Mouse (Mus musculus): ENCODE measurements around the gene Slc2a6. TPM values are rescaled to one million over a fixed set of nuclear protein-coding genes. Genes with fewer than 3 reads are reported as not detected.

Gene Slc2a6
- polyA plus RNA-seq, 1 experiment, result 0.02 TPM

DNA sequence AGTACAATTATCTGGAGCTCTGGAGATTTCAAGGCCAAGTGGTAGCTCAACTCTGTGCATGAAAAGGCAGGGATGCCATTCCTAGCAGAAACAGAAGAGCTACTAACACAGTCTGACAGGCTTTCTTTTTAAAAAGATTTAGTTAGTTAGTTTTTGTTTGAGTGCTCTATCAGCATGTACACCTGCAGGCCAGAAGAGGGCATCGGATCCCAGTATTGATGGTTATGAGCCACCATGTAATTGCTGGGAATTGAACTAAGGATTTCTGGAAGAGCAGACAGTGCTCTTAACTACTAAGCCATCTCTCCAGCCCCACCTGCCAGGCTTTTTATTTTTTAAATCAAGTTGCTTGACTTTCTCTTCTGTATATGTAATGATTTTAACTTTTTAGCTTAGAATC, 30.3 kb downstream of the Slc2a6 start:
- Histone ChIP-seq H3K9me3 (ENCODE audit: control insufficient read depth, low read length) (no peaks in the 10 kb centered on the region), H3K4me3 (replicated peaks) (no peak overlapping the region), H3K4me1 (ENCODE audit: control insufficient read depth) (peaks cover 9% of the 10 kb centered on the region), H3K27me3 (ENCODE audit: control insufficient read depth) (peaks cover 2% of the 10 kb centered on the region; the same call in 1 of the 2 replicates), H3K36me3 (ENCODE audit: control insufficient read depth) (no peaks in the 10 kb centered on the region)
- TF ChIP-seq GATA1 (IDR thresholded peaks at IDR 0.05; ENCODE audit: low read length), result no peak
- no peak for TF ChIP-seq TAL1 (IDR thresholded peaks at IDR 0.05; ENCODE audit: low read length)

GRCm38 (mm10) chr2:26993936-26994335, 33.9 kb downstream of the Slc2a6 start:
- H3K4me3 ChIP-seq (replicated peaks), result no peak overlapping the region
- H3K9me3 ChIP-seq (ENCODE audit: control insufficient read depth, low read length), result no peaks in the 10 kb centered on the region
- H3K4me1 ChIP-seq (ENCODE audit: control insufficient read depth), result peaks cover 9% of the 10 kb centered on the region
- TF ChIP-seq TAL1 (IDR thresholded peaks at IDR 0.05; ENCODE audit: low read length), result no peak
- TF ChIP-seq GATA1 (IDR thresholded peaks at IDR 0.05; ENCODE audit: low read length), result no peak
- peaks cover 2% of the 10 kb centered on the region; the same call in 1 of the 2 replicates for H3K27me3 ChIP-seq (ENCODE audit: control insufficient read depth)
- H3K36me3 ChIP-seq (ENCODE audit: control insufficient read depth), result no peaks in the 10 kb centered on the region

DNA sequence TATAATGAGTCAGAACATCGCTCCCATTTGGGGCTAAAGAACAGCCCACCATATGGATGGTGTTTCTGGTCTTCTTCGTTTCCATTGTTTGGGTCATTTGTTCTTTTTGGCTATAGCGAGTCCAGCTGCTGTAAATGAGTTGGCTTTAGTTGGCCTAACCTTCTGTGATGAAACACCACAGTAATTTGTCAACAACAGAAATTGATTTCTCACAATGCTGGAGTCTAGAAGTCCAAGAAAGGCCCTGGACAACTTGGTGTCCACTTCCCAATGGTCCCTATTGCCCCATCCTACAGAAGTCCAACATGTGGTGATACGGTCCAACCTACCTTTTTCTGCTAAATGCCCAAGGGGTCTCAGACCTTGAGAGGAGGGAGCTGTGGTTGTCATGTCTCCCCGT, 43.2 kb downstream of the Slc2a6 start:
- TF ChIP-seq GATA1 (IDR thresholded peaks at IDR 0.05; ENCODE audit: low read length) (no peak), TAL1 (IDR thresholded peaks at IDR 0.05; ENCODE audit: low read length) (no peak)

DNA sequence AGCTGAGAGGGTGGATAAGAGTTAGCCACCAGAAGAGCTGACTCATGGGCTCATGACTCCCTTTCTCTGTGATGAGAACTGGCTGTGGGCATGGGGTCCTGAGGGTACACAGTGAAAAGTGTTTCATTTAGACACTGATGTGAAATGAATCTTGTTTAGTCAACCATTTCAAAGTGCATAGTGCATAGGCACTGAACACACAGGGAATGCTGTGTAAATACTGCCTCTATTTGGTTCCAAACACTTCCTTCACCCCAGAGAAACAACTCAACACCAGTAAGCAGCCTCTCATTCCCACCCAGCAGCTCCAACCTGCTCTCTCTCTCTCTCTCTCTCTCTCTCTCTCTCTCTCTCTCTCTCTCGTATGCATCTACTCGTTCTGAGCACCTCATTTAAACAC, 43.6 kb downstream of the Slc2a6 start:
- Histone ChIP-seq H3K36me3 (ENCODE audit: control insufficient read depth) (no peaks in the 10 kb centered on the region), H3K9me3 (ENCODE audit: control insufficient read depth, low read length) (no peaks in the 10 kb centered on the region), H3K27me3 (ENCODE audit: control insufficient read depth) (peaks cover 2% of the 10 kb centered on the region; the same call in 1 of the 2 replicates), H3K4me3 (replicated peaks) (no peak overlapping the region), H3K4me1 (ENCODE audit: control insufficient read depth) (no peaks in the 10 kb centered on the region)
- TF ChIP-seq GATA1 (IDR thresholded peaks at IDR 0.05; ENCODE audit: low read length) (no peak), TAL1 (IDR thresholded peaks at IDR 0.05; ENCODE audit: low read length) (no peak)

More for the DNA sequence above, 43.2 kb downstream of the Slc2a6 start:
- Histone ChIP-seq H3K36me3 (ENCODE audit: control insufficient read depth) (no peaks in the 10 kb centered on the region), H3K27me3 (ENCODE audit: control insufficient read depth) (peaks cover 2% of the 10 kb centered on the region; the same call in 1 of the 2 replicates), H3K9me3 (ENCODE audit: control insufficient read depth, low read length) (no peaks in the 10 kb centered on the region), H3K4me3 (replicated peaks) (no peak overlapping the region), H3K4me1 (ENCODE audit: control insufficient read depth) (no peaks in the 10 kb centered on the region)

GRCm38 (mm10) chr2:26980361-26980760, 47.4 kb downstream of the Slc2a6 start:
- Histone ChIP-seq H3K27me3 (ENCODE audit: control insufficient read depth) (peaks cover 2% of the 10 kb centered on the region; the same call in 1 of the 2 replicates), H3K9me3 (ENCODE audit: control insufficient read depth, low read length) (no peaks in the 10 kb centered on the region), H3K4me3 (replicated peaks) (no peak overlapping the region), H3K36me3 (ENCODE audit: control insufficient read depth) (no peaks in the 10 kb centered on the region), H3K4me1 (ENCODE audit: control insufficient read depth) (no peaks in the 10 kb centered on the region)
- TF ChIP-seq TAL1 (IDR thresholded peaks at IDR 0.05; ENCODE audit: low read length) (no peak), GATA1 (IDR thresholded peaks at IDR 0.05; ENCODE audit: low read length) (no peak)

DNA sequence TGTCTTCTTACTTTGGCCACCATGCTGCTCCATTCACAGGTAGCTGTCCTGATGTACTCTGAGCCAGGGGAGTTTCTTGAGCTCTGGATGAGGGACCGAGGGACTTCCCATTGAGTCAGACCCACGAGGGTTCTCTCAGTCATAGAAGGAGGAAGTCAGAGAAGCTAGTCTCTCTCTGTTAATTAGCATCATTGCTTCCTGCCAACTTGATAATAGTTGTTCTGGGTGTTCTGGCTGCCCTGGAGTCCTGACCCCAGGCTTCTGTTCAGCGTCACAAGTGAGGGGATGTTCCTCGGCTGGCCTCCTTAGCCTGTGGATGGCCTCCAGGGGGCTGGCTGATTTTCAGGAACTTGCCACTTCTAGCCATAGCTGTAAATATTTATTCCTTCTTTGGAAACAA, 53.8 kb downstream of the Slc2a6 start:
- Histone ChIP-seq H3K4me1 (ENCODE audit: control insufficient read depth) (no peaks in the 10 kb centered on the region), H3K36me3 (ENCODE audit: control insufficient read depth) (no peaks in the 10 kb centered on the region), H3K9me3 (ENCODE audit: control insufficient read depth, low read length) (no peaks in the 10 kb centered on the region), H3K27me3 (ENCODE audit: control insufficient read depth) (peaks cover 7% of the 10 kb centered on the region; the same call in 1 of the 2 replicates), H3K4me3 (replicated peaks) (no peak overlapping the region)
- no peak for TF ChIP-seq TAL1 (IDR thresholded peaks at IDR 0.05; ENCODE audit: low read length)
- TF ChIP-seq GATA1 (IDR thresholded peaks at IDR 0.05; ENCODE audit: low read length), result no peak

GRCm38 (mm10) chr2:26973116-26973515, 54.7 kb downstream of the Slc2a6 start, which contains the start of gene Adamts13:
Adamts13 (plus strand) TSS chr2:26973416.
- no peaks in the 10 kb centered on the region for H3K36me3 ChIP-seq (ENCODE audit: control insufficient read depth)
- peaks cover 7% of the 10 kb centered on the region; the same call in 1 of the 2 replicates for H3K27me3 ChIP-seq (ENCODE audit: control insufficient read depth)
- no peaks in the 10 kb centered on the region for H3K9me3 ChIP-seq (ENCODE audit: control insufficient read depth, low read length)
- no peaks in the 10 kb centered on the region for H3K4me1 ChIP-seq (ENCODE audit: control insufficient read depth)
- TF ChIP-seq TAL1 (IDR thresholded peaks at IDR 0.05; ENCODE audit: low read length) (no peak), GATA1 (IDR thresholded peaks at IDR 0.05; ENCODE audit: low read length) (no peak)
- no peak within 1 kb of the TSS for H3K4me3 ChIP-seq (replicated peaks)

Other genes with a start within 250 kb of the Slc2a6 start
- not detected in 2 replicates for gene Abo, start 163.0 kb downstream of the Slc2a6 start, polyA plus RNA-seq (2012)
- gene Surf6, start 125.1 kb downstream of the Slc2a6 start, polyA plus RNA-seq (2012), result 0.85 and 0.93 TPM in 2 replicates
- gene Med22, start 117.3 kb downstream of the Slc2a6 start, polyA plus RNA-seq (2012), result 2.0 and 2.6 TPM in 2 replicates
- gene Rpl7a, start 117.2 kb downstream of the Slc2a6 start, polyA plus RNA-seq (2012), result 616 and 622 TPM in 2 replicates
- 0.29 and 0.31 TPM in 2 replicates for gene Surf2, start 111.6 kb downstream of the Slc2a6 start, polyA plus RNA-seq (2012)
- gene Surf1, start 111.5 kb downstream of the Slc2a6 start, polyA plus RNA-seq (2012), result 1.7 and 2.3 TPM in 2 replicates
- gene Surf4, start 94.1 kb downstream of the Slc2a6 start, polyA plus RNA-seq (2012), result 2.2 and 2.4 TPM in 2 replicates
- 0.02 TPM in 1 of 2 replicates, not detected in the other for gene Stkld1, start 94.0 kb downstream of the Slc2a6 start, polyA plus RNA-seq (2012)
- 2.7 and 5.7 TPM in 2 replicates for gene Rexo4, start 63.6 kb downstream of the Slc2a6 start, polyA plus RNA-seq (2012)
- not detected in 2 replicates for gene Adamts13, start 54.6 kb downstream of the Slc2a6 start, polyA plus RNA-seq (2012)
- gene Cacfd1, start 18.1 kb downstream of the Slc2a6 start, polyA plus RNA-seq (2012), result 0.16 and 0.25 TPM in 2 replicates
- not detected in 2 replicates for gene Mymk, start 44.2 kb upstream of the Slc2a6 start, polyA plus RNA-seq (2012)
- gene Adamtsl2, start 51.4 kb upstream of the Slc2a6 start, polyA plus RNA-seq (2012), result not detected in 2 replicates
- gene Fam163b, start 114.5 kb upstream of the Slc2a6 start, polyA plus RNA-seq (2012), result not detected in 2 replicates
- gene Dbh, start 137.2 kb upstream of the Slc2a6 start, polyA plus RNA-seq (2012), result not detected in 2 replicates
- gene Sardh, start 220.3 kb upstream of the Slc2a6 start, polyA plus RNA-seq (2012), result 0.25 and 0.66 TPM in 2 replicates